15 mouse cellular contexts compared by ENCODE assay signal in genomic region chr3:111868620-111869019, GRCm38 (mm10).
DNase-seq lines count a peak whose midpoint lies in the region; ATAC-seq and TF ChIP-seq lines count a peak whose summit lies in the region.
"Had no signal": no experiment of that assay in that cellular context is flagged by ENCODE, and none has a peak within 500 bp of the region (broad histone marks: within the 10 kb centered on the region; RNA-seq: fewer than 3 reads in every experiment).

No protein-coding gene starts in this region.

- WGBS in kidney, postnatal 0 days = 37% methylated on average over 2 of the region's 2 CpGs
- 53% methylated on average over 2 of the region's 2 CpGs for WGBS in midbrain, embryonic 14.5 days
- WGBS in midbrain, embryonic 15.5 days = 46% methylated on average over 2 of the region's 2 CpGs

- peak; percentile 47 for TF ChIP-seq CTCF in kidney, postnatal 0 days (IDR thresholded peaks at IDR 0.05; ENCODE audit: low read depth)

- H3K36me3 ChIP-seq in kidney, postnatal 0 days (ENCODE audit: insufficient read depth, low read length) = no peaks in the 10 kb centered on the region
- H3K36me3 ChIP-seq in midbrain, embryonic 14.5 days (ENCODE audit: control insufficient read depth, insufficient read depth, low read length) = no peaks in the 10 kb centered on the region
- H3K36me3 ChIP-seq in midbrain, embryonic 15.5 days (replicated peaks) = no peaks in the 10 kb centered on the region
- H3K36me3 ChIP-seq: kidney, embryonic 15.5 days; limb, embryonic 15.5 days had no signal

- no peaks in the 10 kb centered on the region for H3K27me3 ChIP-seq in kidney, postnatal 0 days (ENCODE audit: insufficient read depth, low read length)
- no peaks in the 10 kb centered on the region for H3K27me3 ChIP-seq in midbrain, embryonic 14.5 days (ENCODE audit: control insufficient read depth, insufficient read depth, low read length)
- H3K27me3 ChIP-seq in midbrain, embryonic 15.5 days (replicated peaks) = no peaks in the 10 kb centered on the region
- H3K27me3 ChIP-seq: kidney, embryonic 15.5 days; limb, embryonic 15.5 days had no signal

- H3K9ac ChIP-seq in kidney, postnatal 0 days (ENCODE audit: low read depth, low read length) = no peak overlapping the region
- H3K9ac ChIP-seq in midbrain, embryonic 14.5 days (replicated peaks; ENCODE audit: low read length) = no peak overlapping the region
- no peak overlapping the region for H3K9ac ChIP-seq in midbrain, embryonic 15.5 days
- H3K9ac ChIP-seq: kidney, embryonic 15.5 days; limb, embryonic 15.5 days had no signal

- H3K27ac ChIP-seq in kidney, postnatal 0 days = no peak overlapping the region
- H3K27ac ChIP-seq in midbrain, embryonic 14.5 days (replicated peaks; ENCODE audit: low read depth, low read length) = no peak overlapping the region
- H3K27ac ChIP-seq in midbrain, embryonic 15.5 days = no peak overlapping the region
- H3K27ac ChIP-seq: kidney, embryonic 15.5 days; limb, embryonic 15.5 days had no signal

- no peaks in the 10 kb centered on the region for H3K9me3 ChIP-seq in kidney, postnatal 0 days (replicated peaks; ENCODE audit: low read length)
- no peaks in the 10 kb centered on the region for H3K9me3 ChIP-seq in midbrain, embryonic 14.5 days (ENCODE audit: control insufficient read depth, low read length)
- H3K9me3 ChIP-seq in midbrain, embryonic 15.5 days = no peaks in the 10 kb centered on the region
- H3K9me3 ChIP-seq: kidney, embryonic 15.5 days; limb, embryonic 15.5 days had no signal

- no peaks in the 10 kb centered on the region for H3K4me1 ChIP-seq in kidney, postnatal 0 days (replicated peaks; ENCODE audit: insufficient read depth, low read length)
- H3K4me1 ChIP-seq in midbrain, embryonic 14.5 days (ENCODE audit: control insufficient read depth, insufficient read depth, low read length) = no peaks in the 10 kb centered on the region
- no peaks in the 10 kb centered on the region for H3K4me1 ChIP-seq in midbrain, embryonic 15.5 days
- H3K4me1 ChIP-seq: kidney, embryonic 15.5 days; limb, embryonic 15.5 days had no signal

- no peak overlapping the region for H3K4me3 ChIP-seq in kidney, postnatal 0 days (replicated peaks; ENCODE audit: low read depth, low read length)
- no peak overlapping the region for H3K4me3 ChIP-seq in midbrain, embryonic 14.5 days (replicated peaks; ENCODE audit: low read depth, low read length)
- H3K4me3 ChIP-seq in midbrain, embryonic 15.5 days = no peak overlapping the region
- H3K4me3 ChIP-seq: erythroblast, embryonic 14.5 days; kidney, embryonic 15.5 days; limb, embryonic 15.5 days had no signal

- no peak for ATAC-seq in kidney, postnatal 0 days (replicated peaks; ENCODE audit: low FRiP score, low read depth)
- ATAC-seq in midbrain, embryonic 14.5 days (ENCODE audit: low FRiP score, low TSS enrichment) = no peak
- ATAC-seq in midbrain, embryonic 15.5 days (replicated peaks) = no peak
- ATAC-seq: lung, postnatal 0 days had no signal

- DNase-seq in kidney, postnatal 0 days (ENCODE audit: low spot score) = no peak
- DNase-seq in kidney, postnatal 25 days = no peak
- DNase-seq in midbrain, embryonic 14.5 days = peak; percentile 30
- peak; percentile 3 for DNase-seq in Muller cell, postnatal 12 days (ENCODE audit: inconsistent ontology term)
- DNase-seq in embryo, embryonic 10.5 days (ENCODE audit: low spot score) = peak; percentile 18
- DNase-seq in spleen, postnatal 36 days (ENCODE audit: low spot score in 2 of 2) = no peak
- DNase-seq in layer of hippocampus, postnatal 14 days (ENCODE audit: low spot score in 2 of 2) = no peak
- DNase-seq: adrenal gland, postnatal 25 days; cerebellum, postnatal 36 days; thymus, postnatal 4 days had no signal

- H3K4me2 ChIP-seq in kidney, postnatal 0 days (ENCODE audit: low read length) = no peak overlapping the region
- H3K4me2 ChIP-seq in midbrain, embryonic 14.5 days (ENCODE audit: low read length) = no peak overlapping the region
- H3K4me2 ChIP-seq in midbrain, embryonic 15.5 days = no peak overlapping the region
- H3K4me2 ChIP-seq: kidney, embryonic 15.5 days; limb, embryonic 15.5 days had no signal

Comparison
In these comparisons a context has a peak if more than half of its experiments do, and no peak if none do; other contexts are left out.
1. DNase-seq: peak in midbrain, embryonic 14.5 days (single experiment), Muller cell, postnatal 12 days (single experiment) and embryo, embryonic 10.5 days (single experiment); none in kidney, postnatal 0 days (single experiment), kidney, postnatal 25 days (0 of 2), spleen, postnatal 36 days (0 of 2) and layer of hippocampus, postnatal 14 days (0 of 2).